Mouse (Mus musculus): ENCODE measurements around the gene C1rl. TPM values are rescaled to one million over a fixed set of nuclear protein-coding genes. Genes with fewer than 3 reads are reported as not detected.
A peak's percentile ranks its signal among the peaks of the same experiment; 100 is the strongest.
"Not testable (repeated sequence)": the region's sequence is repeated elsewhere in the genome, so short reads cannot be mapped to it uniquely, and the experiment has no call there.

The C1rl gene
- polyA plus RNA-seq, 1 experiment from 2014 or later: 0.16 TPM

DNA sequence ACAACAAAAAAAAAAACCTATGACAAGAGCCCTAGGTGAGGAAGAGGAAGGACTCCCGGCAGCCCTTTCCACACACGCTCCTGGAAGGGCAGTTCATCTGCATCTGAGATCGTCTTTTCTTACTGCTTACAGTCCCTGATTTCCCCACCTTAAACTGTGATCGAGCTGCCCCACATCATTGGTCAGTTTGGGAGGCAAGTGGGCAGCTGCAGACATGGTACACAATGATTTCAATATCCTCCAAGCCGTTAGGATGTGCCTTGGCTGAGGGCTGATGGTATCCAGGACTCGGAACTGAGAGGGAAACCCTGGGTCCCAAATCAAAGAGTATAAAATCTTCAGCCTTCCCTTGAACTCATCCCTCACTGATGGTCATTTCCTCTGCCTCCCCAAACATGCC, 27.6 kb upstream of the C1rl start:
- H3K4me1 ChIP-seq (ENCODE audit: control insufficient read depth, insufficient read depth, low read length): peaks cover 6% of the 10 kb centered on the region; the same call in 1 of the 2 replicates
- H3K4me3 ChIP-seq (ENCODE audit: low read depth, low read length): peak overlapping the region; percentile 50
- H3K9me3 ChIP-seq (replicated peaks; ENCODE audit: control insufficient read depth, low read length): no peaks in the 10 kb centered on the region
- no peak overlapping the region for H3K27ac ChIP-seq (ENCODE audit: low read depth, low read length)
- H3K9ac ChIP-seq (ENCODE audit: low read depth, low read length): no peak overlapping the region; the same call in 1 of the 2 replicates
- no peaks in the 10 kb centered on the region for H3K36me3 ChIP-seq (ENCODE audit: control insufficient read depth, insufficient read depth, low read length)
- ATAC-seq (replicated peaks; ENCODE audit: insufficient number of reproducible peaks, low FRiP score, low TSS enrichment): no peak
- 27% methylated on average over 6 of the region's 6 CpGs for WGBS (ENCODE audit: insufficient replicate concordance)
- H3K4me2 ChIP-seq: peak overlapping the region; percentile 93
- peaks cover 19% of the 10 kb centered on the region for H3K27me3 ChIP-seq (ENCODE audit: control insufficient read depth, insufficient read depth, low read length)

GRCm38 (mm10) chr6:124465729-124466128, 27.2 kb upstream of the C1rl start:
- Histone ChIP-seq H3K4me2 (peak overlapping the region; percentile 93; the same call in 1 of the 2 replicates), H3K4me3 (ENCODE audit: low read depth, low read length) (no peak overlapping the region), H3K36me3 (ENCODE audit: control insufficient read depth, insufficient read depth, low read length) (no peaks in the 10 kb centered on the region), H3K4me1 (ENCODE audit: control insufficient read depth, insufficient read depth, low read length) (peaks cover 6% of the 10 kb centered on the region; the same call in 1 of the 2 replicates), H3K9me3 (replicated peaks; ENCODE audit: control insufficient read depth, low read length) (no peaks in the 10 kb centered on the region), H3K27ac (ENCODE audit: low read depth, low read length) (no peak overlapping the region), H3K9ac (ENCODE audit: low read depth, low read length) (no peak overlapping the region), H3K27me3 (ENCODE audit: control insufficient read depth, insufficient read depth, low read length) (peaks cover 19% of the 10 kb centered on the region)
- 47% methylated on average over 6 of the region's 6 CpGs for WGBS (ENCODE audit: insufficient replicate concordance)
- ATAC-seq (replicated peaks; ENCODE audit: insufficient number of reproducible peaks, low FRiP score, low TSS enrichment): no peak

DNA sequence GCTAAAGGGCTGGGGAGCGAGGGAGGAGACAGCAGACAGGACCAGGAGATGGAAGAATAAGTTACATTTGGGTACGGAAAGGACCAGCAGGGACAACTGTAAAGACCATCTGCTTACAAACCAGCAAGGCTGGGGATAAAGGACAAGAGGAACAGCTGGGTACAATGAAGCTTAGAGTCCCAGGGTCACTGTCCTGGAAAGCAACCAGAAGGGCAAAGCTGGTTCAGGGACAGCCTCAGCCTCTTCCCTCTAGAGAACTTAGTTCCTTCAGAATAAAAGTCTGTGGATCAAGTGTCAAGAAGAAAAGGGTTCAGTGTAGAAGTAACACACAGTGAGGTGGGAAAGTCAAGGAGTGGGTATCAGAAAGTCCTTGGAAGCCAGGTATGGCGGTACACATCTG, 21.8 kb upstream of the C1rl start:
- Histone ChIP-seq H3K4me2 (no peak overlapping the region), H3K27ac (ENCODE audit: low read depth, low read length) (no peak overlapping the region), H3K9me3 (replicated peaks; ENCODE audit: control insufficient read depth, low read length) (no peaks in the 10 kb centered on the region), H3K4me1 (ENCODE audit: control insufficient read depth, insufficient read depth, low read length) (no peaks in the 10 kb centered on the region), H3K36me3 (ENCODE audit: control insufficient read depth, insufficient read depth, low read length) (no peaks in the 10 kb centered on the region), H3K27me3 (ENCODE audit: control insufficient read depth, insufficient read depth, low read length) (no peaks in the 10 kb centered on the region), H3K9ac (ENCODE audit: low read depth, low read length) (no peak overlapping the region), H3K4me3 (ENCODE audit: low read depth, low read length) (no peak overlapping the region)
- WGBS (ENCODE audit: insufficient replicate concordance): 88% methylated on average over 3 of the region's 3 CpGs
- no peak for ATAC-seq (replicated peaks; ENCODE audit: insufficient number of reproducible peaks, low FRiP score, low TSS enrichment)

DNA sequence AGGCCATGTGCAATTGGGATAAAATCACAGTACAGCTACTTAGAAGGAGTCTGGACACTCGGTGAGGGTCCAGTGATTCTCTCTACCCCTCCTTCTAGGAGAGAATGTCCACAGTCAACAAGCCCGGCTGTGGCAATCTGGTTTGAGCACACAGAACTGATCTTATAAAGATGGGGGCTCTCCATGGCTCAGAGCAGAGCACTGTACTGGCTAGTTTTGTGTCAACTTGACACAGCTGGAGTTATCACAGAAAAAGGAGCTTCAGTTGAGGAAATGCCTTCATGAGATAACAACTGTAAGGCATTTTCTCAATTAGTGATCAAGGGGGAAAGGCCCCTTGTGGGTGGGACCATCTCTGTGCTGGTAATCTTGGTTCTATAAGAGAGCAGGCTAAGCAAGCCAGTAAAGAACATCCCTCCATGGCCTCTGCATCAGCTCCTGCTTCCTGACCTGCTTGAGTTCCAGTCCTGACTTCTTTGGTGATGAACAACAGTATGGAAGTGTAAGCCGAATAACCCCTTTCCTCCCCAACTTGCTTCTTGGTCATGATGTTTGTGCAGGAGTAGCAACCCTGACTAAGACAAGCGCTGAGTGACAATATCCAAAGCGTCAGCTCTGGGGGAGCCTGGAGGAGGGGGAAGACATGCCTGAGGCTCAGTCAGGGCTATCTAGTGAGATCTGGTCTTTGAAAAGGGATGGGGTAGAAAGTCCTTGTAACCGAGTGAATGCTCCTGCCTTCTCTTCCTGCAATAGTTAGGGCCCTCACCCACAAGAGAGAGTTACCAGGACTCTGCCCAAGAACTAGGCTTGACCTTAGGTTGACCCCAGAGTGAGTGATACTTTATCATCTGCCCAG, 20.9 kb upstream of the C1rl start:
- not testable (repeated sequence) for ATAC-seq (replicated peaks; ENCODE audit: insufficient number of reproducible peaks, low FRiP score, low TSS enrichment); H3K4me3 ChIP-seq (ENCODE audit: low read depth, low read length); H3K4me2 ChIP-seq; H3K27me3 ChIP-seq (ENCODE audit: control insufficient read depth, insufficient read depth, low read length); H3K9me3 ChIP-seq (replicated peaks; ENCODE audit: control insufficient read depth, low read length); H3K9ac ChIP-seq (ENCODE audit: low read depth, low read length); H3K36me3 ChIP-seq (ENCODE audit: control insufficient read depth, insufficient read depth, low read length); H3K4me1 ChIP-seq (ENCODE audit: control insufficient read depth, insufficient read depth, low read length); H3K27ac ChIP-seq (ENCODE audit: low read depth, low read length)
- 59% methylated on average over 6 of the region's 6 CpGs for WGBS (ENCODE audit: insufficient replicate concordance)

- Histone ChIP-seq H3K27ac (ENCODE audit: low read depth, low read length) (no peak overlapping the region), H3K27me3 (ENCODE audit: control insufficient read depth, insufficient read depth, low read length) (no peaks in the 10 kb centered on the region), H3K4me2 (no peak overlapping the region), H3K9ac (ENCODE audit: low read depth, low read length) (no peak overlapping the region), H3K9me3 (replicated peaks; ENCODE audit: control insufficient read depth, low read length) (no peaks in the 10 kb centered on the region), H3K36me3 (ENCODE audit: control insufficient read depth, insufficient read depth, low read length) (no peaks in the 10 kb centered on the region), H3K4me3 (ENCODE audit: low read depth, low read length) (no peak overlapping the region), H3K4me1 (ENCODE audit: control insufficient read depth, insufficient read depth, low read length) (peaks cover 2% of the 10 kb centered on the region)
- WGBS (ENCODE audit: insufficient replicate concordance): 37% methylated on average over 6 of the region's 6 CpGs
- ATAC-seq (replicated peaks; ENCODE audit: insufficient number of reproducible peaks, low FRiP score, low TSS enrichment): no peak
These were observed 20.1 kb upstream of the C1rl start for GRCm38 (mm10) chr6:124472801-124473200.

DNA sequence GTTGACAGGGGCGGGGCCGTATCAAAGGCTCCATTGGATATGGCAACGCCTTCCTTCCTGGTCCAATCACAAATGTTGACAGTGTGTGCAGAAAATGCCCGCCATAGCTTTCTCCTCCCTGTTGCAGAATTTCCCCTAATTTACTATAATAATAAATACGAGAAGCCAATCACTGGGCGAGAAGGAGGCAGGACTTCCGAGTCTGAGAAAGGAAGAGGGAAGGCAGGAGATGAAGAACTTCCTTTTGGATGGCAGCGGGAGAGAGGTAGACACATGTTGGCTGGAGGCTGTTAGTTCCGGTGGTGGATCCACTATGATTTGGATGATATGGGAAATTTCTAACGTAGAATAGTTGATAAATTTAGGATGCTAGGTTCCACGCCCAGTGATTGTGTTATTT, 18.3 kb upstream of the C1rl start:
- H3K9me3 ChIP-seq (replicated peaks; ENCODE audit: control insufficient read depth, low read length): no peaks in the 10 kb centered on the region
- H3K36me3 ChIP-seq (ENCODE audit: control insufficient read depth, insufficient read depth, low read length): no peaks in the 10 kb centered on the region
- 76% methylated on average over 11 of the region's 11 CpGs for WGBS (ENCODE audit: insufficient replicate concordance)
- H3K4me3 ChIP-seq (ENCODE audit: low read depth, low read length): no peak overlapping the region
- no peak for ATAC-seq (replicated peaks; ENCODE audit: insufficient number of reproducible peaks, low FRiP score, low TSS enrichment)
- H3K4me1 ChIP-seq (ENCODE audit: control insufficient read depth, insufficient read depth, low read length): peaks cover 8% of the 10 kb centered on the region
- no peak overlapping the region for H3K27ac ChIP-seq (ENCODE audit: low read depth, low read length)
- no peak overlapping the region for H3K4me2 ChIP-seq
- no peaks in the 10 kb centered on the region for H3K27me3 ChIP-seq (ENCODE audit: control insufficient read depth, insufficient read depth, low read length)
- no peak overlapping the region for H3K9ac ChIP-seq (ENCODE audit: low read depth, low read length)

GRCm38 (mm10) chr6:124475335-124476075, 17.4 kb upstream of the C1rl start:
- not testable (repeated sequence) for H3K27me3 ChIP-seq (ENCODE audit: control insufficient read depth, insufficient read depth, low read length); ATAC-seq (replicated peaks; ENCODE audit: insufficient number of reproducible peaks, low FRiP score, low TSS enrichment); H3K4me2 ChIP-seq; H3K36me3 ChIP-seq (ENCODE audit: control insufficient read depth, insufficient read depth, low read length); H3K4me1 ChIP-seq (ENCODE audit: control insufficient read depth, insufficient read depth, low read length); H3K27ac ChIP-seq (ENCODE audit: low read depth, low read length); H3K4me3 ChIP-seq (ENCODE audit: low read depth, low read length); H3K9ac ChIP-seq (ENCODE audit: low read depth, low read length); H3K9me3 ChIP-seq (replicated peaks; ENCODE audit: control insufficient read depth, low read length)
- 84% methylated on average over 8 of the region's 11 CpGs for WGBS (ENCODE audit: insufficient replicate concordance)

DNA sequence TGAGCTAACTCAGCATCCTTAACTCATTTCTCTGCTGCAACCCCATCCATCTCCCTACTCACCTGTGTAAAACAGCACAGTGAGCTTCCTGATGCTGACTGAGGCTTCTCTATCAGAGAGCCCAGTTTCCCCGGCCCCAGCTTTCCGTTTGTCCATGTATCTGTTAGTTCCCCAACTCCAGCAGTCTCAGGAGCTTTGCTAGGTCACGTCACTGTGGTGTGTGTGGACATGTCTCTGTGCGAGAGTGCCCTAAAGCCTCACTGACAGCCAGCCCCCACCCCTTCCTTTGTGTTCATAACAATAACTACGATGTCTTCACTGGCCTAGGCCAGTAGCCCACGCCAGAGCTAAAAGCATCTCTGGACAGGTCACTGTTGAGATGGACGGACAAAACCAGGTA, 16.7 kb upstream of the C1rl start:
- no peak overlapping the region for H3K9ac ChIP-seq (ENCODE audit: low read depth, low read length)
- no peak overlapping the region for H3K4me2 ChIP-seq
- no peak overlapping the region for H3K4me3 ChIP-seq (ENCODE audit: low read depth, low read length)
- WGBS (ENCODE audit: insufficient replicate concordance): 79% methylated on average over 7 of the region's 7 CpGs
- no peaks in the 10 kb centered on the region for H3K27me3 ChIP-seq (ENCODE audit: control insufficient read depth, insufficient read depth, low read length)
- H3K36me3 ChIP-seq (ENCODE audit: control insufficient read depth, insufficient read depth, low read length): no peaks in the 10 kb centered on the region
- no peaks in the 10 kb centered on the region for H3K9me3 ChIP-seq (replicated peaks; ENCODE audit: control insufficient read depth, low read length)
- H3K4me1 ChIP-seq (ENCODE audit: control insufficient read depth, insufficient read depth, low read length): peaks cover 8% of the 10 kb centered on the region
- H3K27ac ChIP-seq (ENCODE audit: low read depth, low read length): no peak overlapping the region
- no peak for ATAC-seq (replicated peaks; ENCODE audit: insufficient number of reproducible peaks, low FRiP score, low TSS enrichment)
